Mouse (Mus musculus) MEL (cell line): ENCODE data around the gene Pdss2.

Experiments
- CTCF ChIP-seq, 3 experiments: IDR thresholded peaks in 2 of 3; conservative IDR thresholded peaks in 1 of 3; 2 replicates each; pipeline ENCODE4 v1.5.1; 2011 to 2012; ENCODE audit warnings: low read length in 3 of 3, low read depth in 2 of 3, mild to moderate bottlenecking in 2 of 3, improper control_type of control experiment in 1 of 3, inconsistent platforms in 1 of 3, mixed read lengths in 1 of 3, moderate library complexity in 1 of 3; ENCODE audit not compliant: control insufficient read depth in 1 of 3, insufficient read depth in 1 of 3, poor library complexity in 1 of 3, severe bottlenecking in 1 of 3
- MAFK ChIP-seq: IDR thresholded peaks from 2 replicates; pipeline ENCODE4 v1.6.1; 2011; ENCODE audit warnings: low read depth, mild to moderate bottlenecking, low read length, improper control_type of control experiment, borderline replicate concordance
- POLR2A ChIP-seq, 2 experiments: IDR thresholded peaks; 2 replicates each; pipeline ENCODE4 v1.6.1; 2011 to 2012; ENCODE audit warnings: low read length in 2 of 2, mild to moderate bottlenecking in 2 of 2, control low read depth in 1 of 2, improper control_type of control experiment in 1 of 2, low read depth in 1 of 2, moderate library complexity in 1 of 2; ENCODE audit not compliant: control insufficient read depth in 1 of 2, insufficient read depth in 1 of 2, poor library complexity in 1 of 2
- UBTF ChIP-seq: IDR thresholded peaks from 2 replicates; pipeline ENCODE4 v1.6.1; 2012; ENCODE audit warnings: low read depth, mild to moderate bottlenecking, inconsistent platforms, low read length, improper control_type of control experiment, moderate library complexity, borderline replicate concordance; ENCODE audit not compliant: insufficient read depth

DNA sequence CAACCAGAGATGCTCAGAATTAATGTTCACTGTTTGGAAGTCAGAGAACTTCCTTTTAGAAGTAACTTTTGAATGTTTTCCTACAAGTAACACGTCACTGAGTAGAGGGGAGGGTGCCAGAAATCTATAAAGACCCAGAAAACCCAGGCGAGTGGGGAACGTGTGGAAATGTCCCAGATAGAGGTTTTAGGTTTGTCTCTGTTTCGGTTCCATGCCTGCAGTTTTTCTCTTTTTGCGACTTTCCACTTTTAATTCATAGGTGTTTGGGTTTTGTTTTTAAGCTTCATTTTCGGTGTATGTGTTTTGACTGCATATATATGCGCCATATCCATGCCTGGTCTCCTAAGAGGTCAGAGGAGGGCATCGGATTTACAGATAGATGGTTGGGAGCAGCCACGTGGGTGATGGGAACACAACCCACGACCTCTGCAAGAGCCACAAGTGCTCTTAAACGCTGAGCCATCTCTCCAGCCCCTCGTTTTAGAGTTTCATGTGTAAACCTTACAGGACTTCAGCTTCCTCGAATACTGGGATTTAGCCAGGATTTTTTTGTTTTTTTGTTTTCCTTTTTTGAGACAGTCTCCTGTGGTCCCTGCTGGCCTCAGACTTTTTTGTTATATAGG lies 259.1 kb downstream of the Pdss2 start:
- TF ChIP-seq CTCF (IDR thresholded peaks at IDR 0.05 in 2 of 3, conservative IDR thresholded peaks at IDR 0.05 in 1 of 3; ENCODE audit: control insufficient read depth in 1 of 3, insufficient read depth in 1 of 3, low read depth in 2 of 3, low read length in 3 of 3, poor library complexity in 1 of 3, severe bottlenecking in 1 of 3) (no peak), POLR2A (IDR thresholded peaks at IDR 0.05; ENCODE audit: control insufficient read depth in 1 of 2, insufficient read depth in 1 of 2, low read depth in 1 of 2, low read length in 2 of 2, poor library complexity in 1 of 2) (no peak), UBTF (no peak), MAFK (no peak)
